Mouse (Mus musculus) heart, postnatal 14 days (tissue): ENCODE results near the gene Krt77. TPM values are rescaled to one million over a fixed set of nuclear protein-coding genes. Genes with fewer than 3 reads are reported as not detected.

Experiments
- DNase-seq, 2 experiments: peaks; one replicate each; pipeline ENCODE4 v3.0.0; 2021 to 2022
- intact Hi-C: fragments of 180-260 bp; cut with DNase I; formaldehyde crosslinking; loops from one replicate; pipeline ENCODE4 v1.15.1; 2025
- microRNA-seq, 2 experiments: library from miRNA; unstranded; fragments of <30 nt; microRNA quantifications; one replicate each; pipeline ENCODE4 v1.2.0; 2021 to 2022
- total RNA-seq, 2 experiments: library from RNA; stranded (reverse); gene quantifications; 2 replicates each; pipeline ENCODE4 v1.2.3; 2021

Krt77 gene
- total RNA-seq, 2 experiments from 2014 or later = not detected

DNA sequence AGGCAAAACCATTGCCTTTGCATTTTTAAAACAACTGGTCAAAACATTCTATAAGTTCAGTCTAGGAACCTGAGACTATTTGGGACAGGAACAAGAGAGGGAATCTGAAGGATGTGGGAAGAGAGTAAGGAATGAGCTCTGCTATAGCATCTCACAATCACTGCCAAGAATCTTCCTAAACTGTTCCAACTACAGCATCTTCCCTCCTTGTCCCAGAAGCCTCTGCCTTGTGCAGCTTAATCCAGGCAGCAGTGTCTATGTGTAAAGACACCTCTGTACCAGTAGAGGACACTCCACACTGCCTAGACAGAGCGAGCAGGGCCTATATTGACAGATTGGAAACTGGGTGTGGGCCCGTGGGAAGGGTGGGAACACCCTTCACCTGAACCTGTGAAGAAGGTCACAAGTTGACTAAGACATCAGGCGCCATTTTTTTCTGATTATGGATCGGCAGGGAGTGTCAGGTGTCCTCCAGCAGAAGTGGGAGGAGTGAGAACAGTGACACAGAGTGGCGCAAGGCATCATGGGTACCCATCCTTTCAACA, 34.6 kb downstream of the Krt77 start:
- no peak for DNase-seq
- intact Hi-C loops = no loop called here

DNA sequence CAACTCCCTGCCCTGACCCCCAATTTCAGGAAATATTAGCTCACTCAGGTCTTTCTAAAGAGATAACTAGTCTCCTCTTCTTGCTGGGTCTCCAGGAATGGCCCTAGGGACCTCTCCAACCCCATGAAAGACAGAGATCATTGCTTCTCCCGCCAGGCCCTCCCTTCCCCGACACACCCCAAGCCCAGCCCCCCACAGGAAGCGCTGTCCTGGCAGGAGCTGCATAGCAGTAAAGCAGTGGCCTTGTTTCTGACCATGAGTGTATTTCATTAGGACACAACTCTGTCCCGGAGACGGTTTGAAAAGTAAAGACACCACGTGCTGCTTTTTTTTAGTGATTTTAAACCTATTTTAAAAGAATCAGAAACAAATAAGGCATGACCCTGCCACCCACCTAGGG, 36.4 kb downstream of the Krt77 start:
- DNase-seq = no peak
- intact Hi-C loops = no loop called here

DNA sequence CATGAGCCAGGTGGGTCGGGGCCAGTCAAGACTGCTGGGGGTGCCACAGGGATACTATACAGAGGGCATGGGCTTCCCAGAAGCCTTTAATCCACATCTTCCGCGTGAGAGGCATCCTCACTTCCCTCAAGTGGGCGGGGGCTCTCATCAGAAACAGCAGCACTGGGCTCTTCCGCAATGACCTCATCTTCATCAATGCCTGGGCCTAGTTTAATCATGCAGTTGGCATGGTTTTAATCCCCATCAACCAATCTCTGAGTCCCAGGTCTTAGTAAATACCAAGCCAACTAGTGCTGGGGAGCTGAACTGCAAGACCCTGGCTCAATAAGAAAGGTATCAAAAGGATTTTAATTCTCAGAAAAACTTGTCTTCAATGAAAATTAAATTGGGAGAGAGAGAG, 40.1 kb downstream of the Krt77 start:
- intact Hi-C loops = no loop called here
- DNase-seq = no peak

- DNase-seq = no peak
- intact Hi-C loops = no loop called here
Observed at GRCm38 (mm10) chr15:101821786-101822185, 47.7 kb downstream of the Krt77 start.

GRCm38 (mm10) chr15:101817875-101818274, 51.6 kb downstream of the Krt77 start, which contains the start of gene Krt2:
TSS of gene Krt2 (minus strand) at chr15:101818169.
- DNase-seq = no peak
- intact Hi-C loops = no loop called here

Small RNA genes lying within 50 kb of the gene (microRNA-seq; reads per million reads assigned to microRNA genes)
- 0 reads per million in 2 experiments for gene Gm44356

Other genes starting within 250 kb of the Krt77 start
- not detected for gene Gm5414, start 241.5 kb downstream of the Krt77 start, total RNA-seq
- gene Gm5478, start 222.3 kb downstream of the Krt77 start, total RNA-seq = not detected
- under 1 TPM in 1 of 2 experiments, not detected in 1; 0.22 TPM for gene Krt6b, start 189.4 kb downstream of the Krt77 start, total RNA-seq
- not detected for gene Krt6a, start 175.4 kb downstream of the Krt77 start, total RNA-seq
- 1 to 10 TPM in 1 of 2 experiments, under 1 TPM in 1; 0.33 to 2.1 TPM for gene Krt5, start 156.8 kb downstream of the Krt77 start, total RNA-seq
- not detected for gene Krt71, start 126.6 kb downstream of the Krt77 start, total RNA-seq
- gene Krt72, start 83.2 kb downstream of the Krt77 start, total RNA-seq = not detected
- not detected for gene Krt73, start 67.4 kb downstream of the Krt77 start, total RNA-seq
- gene Krt2, start 51.5 kb downstream of the Krt77 start, total RNA-seq = not detected
- gene Krt1, start 18.9 kb downstream of the Krt77 start, total RNA-seq = under 1 TPM in 1 of 2 experiments, not detected in 1; 0.07 TPM
- not detected for gene Krt76, start 23.2 kb upstream of the Krt77 start, total RNA-seq
- not detected for gene Krt4, start 55.0 kb upstream of the Krt77 start, total RNA-seq
- gene Krt79, start 70.6 kb upstream of the Krt77 start, total RNA-seq = under 1 TPM; 0.26 to 0.34 TPM
- not detected for gene Krt78, start 84.6 kb upstream of the Krt77 start, total RNA-seq
- gene Krt8, start 134.8 kb upstream of the Krt77 start, total RNA-seq = 1 to 10 TPM; 4.2 to 7.0 TPM
- gene Krt18, start 158.5 kb upstream of the Krt77 start, total RNA-seq = 10 to 100 TPM in 1 of 2 experiments, 1 to 10 TPM in 1; 4.9 to 10.4 TPM
- 100 to 1,000 TPM; 130 to 147 TPM for gene Eif4b, start 204.1 kb upstream of the Krt77 start, total RNA-seq
- gene Tns2, start 230.7 kb upstream of the Krt77 start, total RNA-seq = 100 to 1,000 TPM; 119 to 121 TPM